Mouse (Mus musculus) erythroblast, adult 5-6 weeks (primary cell): Measurements from ENCODE around the gene Vsir. TPM values are rescaled to one million over a fixed set of nuclear protein-coding genes. Genes with fewer than 3 reads are reported as not detected.

Source experiments
- ATAC-seq: replicated peaks from 2 replicates; pipeline ENCODE4 v1.8.0; 2016; ENCODE audit warnings: moderate number of reproducible peaks, mild to moderate bottlenecking, moderate TSS enrichment, inconsistent platforms; ENCODE audit not compliant: poor library complexity, low FRiP score, severe bottlenecking
- total RNA-seq, 2 experiments: library from RNA; stranded (forward) in 1 of 2; stranded (reverse) in 1 of 2; fragments of 150-400 nt in 1 of 2; fragments of 200-764, 138-1000 nt in 1 of 2; gene quantifications; 2 replicates each; pipeline versions ENCODE4 v1.2.3 to v1.2.4; 2015 to 2017; ENCODE audit warnings: low replicate concordance in 2 of 2

Vsir gene
- total RNA-seq, 2 experiments from 2014 or later: 78.8 to 165 TPM

DNA sequence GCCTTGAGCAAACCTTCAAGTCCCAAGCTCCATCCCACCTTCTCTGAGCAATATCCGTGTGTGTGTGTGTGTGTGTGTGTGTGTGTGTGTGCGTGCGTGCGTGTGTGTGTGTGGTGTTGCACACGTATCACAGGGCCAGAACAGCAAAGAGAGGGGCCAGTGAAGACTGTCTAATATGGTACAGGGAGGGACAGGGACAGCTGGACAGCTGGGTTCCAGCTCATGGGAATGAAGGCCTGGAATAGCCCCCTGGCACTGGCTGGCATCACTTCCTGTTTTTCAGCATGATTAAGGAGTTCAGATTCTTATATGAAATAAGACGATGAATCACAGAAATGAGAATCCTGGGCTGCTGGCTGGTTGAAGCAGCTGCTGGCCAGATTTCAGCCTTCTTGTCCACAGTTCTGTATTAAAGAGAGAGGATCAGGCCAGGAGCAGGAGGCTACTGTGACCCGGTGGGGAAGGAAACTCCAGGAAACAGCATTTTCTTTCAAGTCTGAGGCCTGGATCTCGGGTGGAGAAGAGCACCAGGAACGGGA is 32.8 kb downstream of the Vsir start:
- ATAC-seq: no peak

DNA sequence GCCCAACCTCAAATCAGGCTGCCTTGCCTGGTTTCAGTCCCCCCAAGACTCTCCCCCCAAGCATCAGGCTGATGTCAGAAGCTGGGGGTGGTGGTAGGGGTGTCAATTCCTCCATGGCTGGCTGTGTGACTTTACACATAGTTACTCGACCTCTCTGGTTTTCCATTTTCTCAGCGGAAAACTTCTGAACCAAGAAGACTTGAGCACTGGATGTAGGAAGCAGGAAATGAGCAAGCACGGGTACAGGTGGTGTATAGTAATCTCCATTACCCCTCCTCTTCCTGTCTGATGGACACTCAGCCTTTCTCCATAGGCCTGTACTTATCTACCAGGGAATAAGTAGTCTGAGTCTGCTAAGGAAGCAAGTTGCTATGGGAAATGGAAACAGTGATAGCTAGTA is 33.6 kb downstream of the Vsir start:
- no peak for ATAC-seq

- ATAC-seq: no peak
These were observed 34.7 kb downstream of the Vsir start for GRCm38 (mm10) chr10:60381142-60381925.

GRCm38 (mm10) chr10:60388332-60388731 is 41.7 kb downstream of the Vsir start:
- no peak for ATAC-seq

- no peak for ATAC-seq
These were observed 42.8 kb downstream of the Vsir start for GRCm38 (mm10) chr10:60389447-60389865.

GRCm38 (mm10) chr10:60390177-60390903 is 43.7 kb downstream of the Vsir start:
- ATAC-seq: no peak

DNA sequence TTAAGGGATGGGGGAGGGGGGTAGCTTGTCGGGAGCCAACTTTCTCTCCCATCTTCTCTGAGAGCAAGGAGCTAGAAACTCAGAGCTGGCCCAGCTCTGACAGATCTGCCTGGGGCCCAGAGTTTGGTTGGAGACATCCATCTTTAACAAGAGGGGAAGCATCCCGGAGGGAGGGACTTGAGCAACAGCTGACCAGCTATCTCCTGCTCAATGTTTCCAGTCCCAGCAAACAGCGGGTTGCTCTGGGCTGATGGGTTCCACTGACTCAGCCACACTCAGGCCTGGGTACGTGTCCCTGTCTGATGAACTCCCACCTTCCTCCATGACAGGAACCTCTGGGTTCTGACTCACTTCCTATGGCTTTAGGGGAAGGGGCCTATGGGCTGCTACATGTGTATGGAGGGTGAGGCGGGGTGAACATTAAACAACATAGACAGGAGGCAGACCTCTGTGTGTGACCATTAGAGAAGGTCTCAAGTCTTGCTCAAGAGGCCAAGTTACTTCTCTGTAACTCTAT is 44.3 kb downstream of the Vsir start:
- no peak for ATAC-seq

GRCm38 (mm10) chr10:60391661-60392060 is 45.0 kb downstream of the Vsir start:
- no peak for ATAC-seq

- ATAC-seq: no peak
These were observed 48.3 kb downstream of the Vsir start for GRCm38 (mm10) chr10:60394936-60395335.

- ATAC-seq: no peak
These were observed 49.0 kb downstream of the Vsir start for GRCm38 (mm10) chr10:60395605-60396004.

DNA sequence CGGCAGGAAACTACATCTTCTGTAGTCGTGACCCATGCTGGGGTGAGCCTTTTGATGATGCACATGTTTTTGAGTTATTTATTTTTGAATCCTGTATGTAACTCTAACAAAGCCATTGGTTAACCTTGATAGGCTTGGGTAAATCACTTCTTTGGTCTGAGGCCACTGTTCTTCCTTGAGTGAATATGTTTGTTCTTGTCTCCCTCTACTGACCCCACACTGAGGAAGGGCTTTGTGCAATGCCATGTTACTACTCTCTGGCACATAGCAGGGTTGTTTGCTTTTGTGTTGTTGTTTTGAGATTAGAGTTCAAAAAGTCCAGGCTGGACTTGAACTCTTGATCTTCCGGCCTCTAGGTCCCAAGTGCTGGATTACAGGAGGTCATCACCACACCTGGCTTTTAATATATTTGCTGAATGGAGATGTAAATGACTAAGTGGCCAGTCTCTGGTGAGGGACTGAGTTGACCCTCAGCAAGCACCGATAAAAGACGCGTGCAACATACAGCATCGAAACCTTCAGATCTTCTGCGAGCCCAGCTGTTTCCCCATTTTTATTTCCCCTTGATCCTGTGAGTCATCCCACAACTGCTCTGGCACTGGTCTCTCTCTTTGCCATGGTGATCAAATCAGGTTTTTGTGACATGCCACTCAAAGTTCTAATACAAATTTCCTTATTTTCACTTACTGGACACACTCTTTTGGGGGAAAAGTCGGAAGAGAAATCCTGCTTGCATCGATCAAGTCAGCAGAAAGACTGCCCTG is 51.6 kb downstream of the Vsir start:
- ATAC-seq: no peak

- ATAC-seq: no peak
These were observed 52.8 kb downstream of the Vsir start, which contains the start of gene Gm17455 for GRCm38 (mm10) chr10:60399449-60399848. Gm17455 (plus strand) TSS chr10:60399726.

DNA sequence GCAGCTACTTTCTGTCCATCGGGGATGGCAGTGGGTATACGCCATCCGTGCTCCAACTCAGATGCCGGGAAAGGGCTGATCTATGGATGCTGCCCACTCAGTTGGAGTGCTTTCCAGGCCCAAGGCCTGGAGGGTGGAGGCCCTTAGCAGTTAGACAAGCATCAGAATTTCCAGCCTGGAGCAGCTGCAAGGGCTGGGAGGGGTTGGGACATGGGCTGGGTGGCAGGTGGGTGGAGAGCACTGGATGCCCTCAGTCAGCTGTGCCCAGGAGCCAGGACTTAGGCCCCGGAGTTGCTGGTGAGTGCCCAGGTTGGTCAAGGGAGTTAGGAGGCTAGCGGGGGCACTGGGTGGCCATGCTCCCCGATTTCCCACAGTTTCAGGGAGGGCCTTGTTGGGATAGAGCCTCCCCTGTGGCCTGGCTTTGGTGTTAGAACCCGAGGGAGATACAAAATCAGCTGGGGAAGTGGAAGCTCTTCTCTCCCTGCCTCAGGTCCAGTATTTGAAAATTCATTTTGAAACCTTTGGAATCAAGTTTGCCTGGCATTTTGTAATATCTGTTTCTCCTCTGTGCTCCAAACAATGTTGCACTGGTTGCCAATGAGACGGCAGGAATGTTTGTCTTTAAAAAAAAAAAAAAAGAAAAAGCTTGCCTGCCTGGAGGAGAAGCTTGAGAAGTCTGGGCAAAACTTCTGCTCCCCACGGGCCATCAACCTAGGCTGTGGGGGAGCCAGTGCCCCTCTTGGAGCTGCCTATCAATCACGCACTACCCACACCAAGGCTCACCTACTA is 54.0 kb downstream of the Vsir start:
- ATAC-seq: no peak

GRCm38 (mm10) chr10:60405460-60406177 is 59.0 kb downstream of the Vsir start:
- ATAC-seq: no peak

- peak; percentile 64 for ATAC-seq
These were observed 61.2 kb downstream of the Vsir start for GRCm38 (mm10) chr10:60407831-60408230.

DNA sequence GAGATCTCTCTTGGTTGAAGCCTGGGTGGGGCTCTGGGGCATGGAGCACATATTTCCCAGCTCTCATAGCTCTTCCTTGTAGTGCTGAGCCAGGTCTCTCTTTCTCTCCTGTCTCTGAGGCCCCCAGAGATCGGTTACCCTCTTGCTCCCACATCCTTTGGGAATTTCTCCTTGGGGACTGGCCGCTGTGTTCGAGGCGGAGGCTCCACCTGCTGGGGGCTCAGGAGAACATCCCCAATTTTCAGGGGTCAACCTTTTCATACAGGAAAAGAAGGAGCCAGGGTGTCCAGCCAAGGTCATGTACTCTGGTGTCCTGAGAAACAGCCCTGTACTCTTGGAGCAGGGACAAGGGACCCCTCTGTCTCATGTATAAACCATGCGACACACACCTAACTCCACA is 65.1 kb downstream of the Vsir start:
- no peak for ATAC-seq

DNA sequence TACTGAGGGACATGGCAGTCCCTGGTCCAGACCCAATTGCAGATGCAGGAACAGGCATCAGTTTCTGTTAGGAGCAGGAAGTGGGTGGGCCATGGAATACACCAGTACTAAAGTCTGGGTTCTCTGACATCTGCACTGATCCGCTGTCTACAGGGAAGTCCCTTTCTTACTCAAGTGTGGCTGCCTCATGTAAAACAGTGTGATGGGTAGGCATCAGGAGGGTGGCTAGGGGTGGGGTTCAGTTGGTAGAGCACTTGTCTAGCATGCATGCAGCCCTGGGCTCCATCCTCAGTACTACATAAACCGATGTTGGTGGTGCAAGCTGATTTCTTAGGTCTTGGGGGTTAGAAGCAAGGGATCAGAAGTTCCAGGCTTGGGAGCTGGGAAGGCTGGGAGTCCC is 67.1 kb downstream of the Vsir start:
- no peak for ATAC-seq

DNA sequence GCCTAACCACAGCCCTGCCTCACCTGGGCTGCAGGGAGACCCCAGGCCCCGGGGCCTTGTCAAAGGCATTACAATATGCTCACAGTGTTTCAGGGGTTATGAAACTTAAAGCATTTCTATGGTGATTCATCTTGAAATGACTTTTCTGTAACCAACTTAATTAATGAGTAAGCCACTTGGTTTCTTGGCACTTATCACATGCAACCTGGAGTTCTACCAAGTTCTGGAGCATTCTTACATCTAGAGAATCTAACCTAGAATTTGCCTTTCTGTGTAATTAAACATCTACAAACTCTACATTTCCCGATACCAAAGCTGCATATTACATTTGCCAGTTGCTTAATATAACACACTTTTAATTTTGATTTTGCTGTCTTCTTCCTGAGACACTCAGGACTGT is 70.4 kb downstream of the Vsir start:
- no peak for ATAC-seq

DNA sequence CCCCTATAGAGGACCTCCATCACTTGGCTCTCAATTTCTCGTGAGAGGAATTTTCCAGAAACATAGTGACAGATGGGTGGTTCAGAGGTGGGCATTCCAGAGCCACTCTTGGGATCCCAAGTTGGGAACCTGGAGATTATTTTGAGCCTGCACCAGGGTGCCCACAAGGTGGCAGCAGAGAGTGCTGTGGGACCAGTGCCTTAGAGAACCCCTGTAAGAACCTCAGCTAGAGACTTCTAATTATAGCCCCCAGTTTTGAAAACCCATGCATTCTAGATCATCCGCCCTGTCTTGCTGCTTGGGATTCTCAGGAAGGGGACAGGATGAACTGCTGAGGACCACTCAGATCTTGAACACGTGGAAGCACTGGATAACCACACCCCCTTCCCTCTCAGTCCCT is 71.5 kb downstream of the Vsir start:
- no peak for ATAC-seq
